Mouse (Mus musculus) thymus, postnatal 0 days (tissue): ENCODE data around the gene Dnajc12. TPM values are rescaled to one million over a fixed set of nuclear protein-coding genes. Genes with fewer than 3 reads are reported as not detected.
"Not testable (repeated sequence)": the region's sequence is repeated elsewhere in the genome, so short reads cannot be mapped to it uniquely, and the experiment has no call there.

Source experiments
- DNase-seq: peaks from one replicate; pipeline ENCODE4 v3.0.0-alpha.2; 2015; ENCODE audit warnings: low spot score
- polyA plus RNA-seq: library from polyadenylated mRNA; unstranded; fragments of >200 nt; fragmentation: Nextera tagmentation; extraction: Ambion mirVana; gene quantifications from 2 replicates; pipeline ENCODE4 v1.2.1, GENCODE M21; 2015

Dnajc12 gene
- polyA plus RNA-seq, 1 experiment from 2014 or later: 11.1 TPM

DNA sequence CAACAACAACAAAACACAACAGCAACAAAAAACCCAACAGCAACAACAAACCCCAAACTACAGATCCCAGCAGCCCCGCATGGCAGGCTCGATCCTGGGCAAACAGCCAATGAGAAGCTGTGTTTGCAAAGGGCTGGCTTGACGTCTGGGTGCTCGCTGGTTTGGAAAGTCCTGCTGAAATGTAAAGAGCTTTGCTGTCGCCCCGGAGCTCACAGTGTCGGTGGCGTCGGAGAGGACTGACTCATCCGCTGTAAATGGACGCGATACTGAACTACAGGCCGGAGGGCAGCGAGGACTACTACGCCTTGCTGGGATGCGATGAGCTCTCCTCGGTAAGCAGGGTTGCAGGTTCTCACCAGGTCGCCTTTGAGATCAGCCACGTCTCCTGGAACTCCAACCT lies 4.2 kb downstream of the Dnajc12 start:
- DNase-seq: peak; percentile 79

DNA sequence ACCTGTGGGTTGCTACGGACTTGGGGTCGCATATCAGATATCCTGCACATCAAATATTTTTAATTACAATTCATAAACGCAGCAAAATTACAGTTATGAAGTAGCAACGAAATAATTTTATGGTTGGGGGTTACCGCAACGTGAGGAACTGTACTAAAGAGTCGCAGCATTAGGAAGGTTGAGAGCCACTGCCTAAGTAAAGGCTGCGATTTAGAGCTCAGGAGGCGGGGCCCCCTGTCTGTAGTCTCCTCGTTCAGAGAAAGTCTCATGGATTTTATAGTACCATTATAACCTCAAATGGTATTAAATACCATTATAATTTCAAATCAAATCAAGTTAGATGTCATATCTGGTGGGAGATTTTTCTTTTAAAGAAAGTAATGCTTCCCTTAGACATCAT lies 4.7 kb downstream of the Dnajc12 start:
- DNase-seq: peak; percentile 25

DNA sequence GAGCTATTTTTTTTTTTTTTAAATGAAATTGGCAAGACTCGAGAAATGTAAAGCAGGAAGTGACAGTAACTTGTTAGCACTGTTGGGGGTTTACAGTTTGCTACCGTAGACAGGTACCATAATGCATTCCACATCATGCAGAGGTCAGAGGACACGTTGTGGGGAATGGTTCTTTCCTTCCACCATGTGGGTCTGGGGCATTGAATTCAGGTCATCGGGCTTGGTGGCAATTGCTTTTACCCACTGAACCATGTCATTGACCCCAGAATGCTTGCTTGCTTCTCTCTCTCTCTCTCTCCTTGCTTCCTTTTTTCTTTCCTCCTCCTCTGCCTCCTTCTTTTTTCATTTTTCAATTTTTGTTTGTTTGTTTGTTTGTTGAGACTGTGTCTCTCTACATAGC lies 6.7 kb downstream of the Dnajc12 start:
- no peak for DNase-seq

DNA sequence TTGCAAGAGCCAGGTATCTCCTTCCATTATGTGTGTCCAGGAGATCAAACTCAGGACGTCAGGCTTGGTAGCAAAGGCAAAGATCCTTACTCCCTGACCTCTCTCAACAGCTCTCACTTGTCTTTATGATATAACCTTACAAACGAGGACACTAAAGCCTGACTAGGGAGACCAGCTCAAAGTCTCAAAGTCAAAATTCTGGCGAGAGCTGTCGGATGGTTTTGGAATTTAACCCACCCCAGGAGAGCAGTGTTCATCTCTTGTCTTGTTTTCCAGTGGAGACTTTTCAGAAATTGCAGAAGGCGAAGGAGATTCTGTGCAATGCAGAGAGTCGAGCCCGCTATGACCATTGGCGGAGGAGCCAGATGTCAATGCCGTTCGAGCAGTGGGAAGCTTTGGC lies 14.7 kb downstream of the Dnajc12 start:
- no peak for DNase-seq

DNA sequence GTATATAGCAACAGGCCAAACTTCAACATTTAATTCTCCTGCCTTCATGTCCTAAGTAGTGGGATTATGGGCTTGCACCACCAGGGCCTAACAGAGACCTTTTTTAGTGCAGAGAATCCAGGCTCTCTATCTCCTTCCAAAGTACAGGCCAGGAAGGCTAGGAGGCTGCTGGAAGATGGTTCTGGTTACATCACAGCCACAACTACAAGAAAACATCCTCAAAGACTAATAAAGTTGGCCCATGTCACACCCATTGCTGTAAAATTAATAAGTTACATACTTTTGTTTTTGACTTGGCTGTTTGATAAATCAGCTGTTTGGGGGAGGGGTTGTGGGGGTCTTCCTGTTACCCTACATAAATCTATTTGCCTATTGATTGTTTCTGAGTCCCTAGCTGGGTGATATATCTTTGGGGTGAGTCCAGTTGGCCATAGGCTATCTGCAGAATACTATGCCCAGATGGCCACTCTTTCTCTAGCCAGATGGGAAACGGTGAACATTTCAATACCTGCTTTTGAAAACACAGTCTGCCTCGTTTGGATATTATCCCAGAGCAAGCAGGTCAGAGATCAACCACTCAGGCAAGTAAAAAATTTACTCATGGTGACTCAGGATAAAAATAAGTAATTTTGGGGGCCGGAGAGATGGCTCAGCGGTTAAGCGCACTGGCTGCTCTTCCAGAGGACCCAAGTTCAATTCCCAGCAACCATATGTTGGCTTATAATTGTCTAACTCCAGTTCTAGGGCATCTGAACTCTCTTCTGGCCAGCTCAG lies 20.7 kb downstream of the Dnajc12 start:
- DNase-seq: no peak

DNA sequence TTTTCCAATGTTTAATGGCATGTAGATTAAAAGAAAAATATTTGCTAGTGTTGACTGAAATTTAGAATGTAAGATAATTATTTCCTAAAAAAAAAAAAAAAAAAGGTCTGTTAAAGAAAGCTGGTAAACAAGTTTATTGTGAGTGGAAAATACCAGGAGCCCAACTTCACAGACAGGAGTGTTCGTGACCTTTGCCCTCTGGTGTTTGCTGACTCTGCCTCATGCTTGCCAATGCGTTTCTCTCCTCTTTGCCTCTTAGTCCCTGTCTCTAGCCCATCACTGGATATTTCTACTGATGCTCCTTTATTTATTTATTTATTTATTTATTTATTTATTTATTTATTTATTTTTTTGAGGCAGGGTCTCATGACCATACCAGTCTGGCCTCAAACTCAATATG lies 21.4 kb downstream of the Dnajc12 start:
- no peak for DNase-seq

DNA sequence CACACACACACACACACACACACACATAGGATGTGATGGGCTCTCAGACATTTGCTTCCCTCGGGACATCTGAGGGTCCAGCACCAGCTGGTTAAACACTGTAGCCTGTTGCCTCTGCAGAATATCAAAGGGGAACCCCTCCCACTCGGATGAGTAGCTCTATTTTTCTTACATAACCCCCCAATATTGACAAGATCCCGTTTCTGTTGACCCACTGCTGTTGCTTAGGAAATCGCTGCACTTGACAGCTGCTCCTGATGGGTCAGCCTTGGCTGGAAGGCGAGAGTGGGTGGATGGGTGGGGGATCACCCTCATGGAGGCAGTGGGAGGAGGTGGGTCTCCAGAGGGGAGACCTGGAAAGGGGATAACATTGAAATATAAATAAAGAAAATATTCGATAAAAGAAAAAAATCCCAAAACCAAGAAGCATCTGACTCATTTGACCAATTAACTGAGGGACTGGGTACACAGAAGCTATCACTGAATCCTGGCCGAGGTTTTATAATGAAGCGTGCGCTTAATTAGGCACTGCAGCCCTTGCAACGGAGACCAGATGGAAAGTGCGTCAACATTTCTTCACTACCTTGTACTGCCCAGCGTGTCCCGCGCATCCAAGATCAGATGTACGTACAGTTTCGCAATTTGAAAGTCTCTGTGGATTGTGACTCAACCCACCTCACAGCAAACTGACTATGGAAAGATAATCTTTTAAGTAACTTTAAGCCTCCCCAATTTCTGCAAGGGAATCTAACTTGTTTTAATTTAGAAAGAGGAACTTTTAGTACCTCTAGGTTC lies 28.1 kb downstream of the Dnajc12 start:
- DNase-seq: no peak

DNA sequence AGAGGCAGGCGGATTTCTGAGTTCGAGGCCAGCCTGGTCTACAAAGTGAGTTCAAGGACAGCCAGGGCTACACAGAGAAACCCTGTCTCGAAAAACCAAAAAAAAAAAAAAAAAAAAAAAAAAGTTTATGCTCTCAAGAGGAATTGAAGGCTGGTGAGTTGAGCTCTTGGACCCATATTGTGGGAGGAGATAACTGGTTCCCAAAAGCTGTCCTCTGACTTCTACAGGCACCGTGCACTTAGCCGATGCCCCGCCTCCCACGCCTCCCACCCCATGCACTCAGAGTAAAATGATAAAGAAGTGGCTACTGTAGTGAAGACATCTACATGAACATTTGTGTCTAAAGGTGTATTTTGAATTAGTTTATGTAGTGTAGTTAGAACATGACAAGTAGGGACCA lies 29.4 kb downstream of the Dnajc12 start:
- not testable (repeated sequence) for DNase-seq

DNA sequence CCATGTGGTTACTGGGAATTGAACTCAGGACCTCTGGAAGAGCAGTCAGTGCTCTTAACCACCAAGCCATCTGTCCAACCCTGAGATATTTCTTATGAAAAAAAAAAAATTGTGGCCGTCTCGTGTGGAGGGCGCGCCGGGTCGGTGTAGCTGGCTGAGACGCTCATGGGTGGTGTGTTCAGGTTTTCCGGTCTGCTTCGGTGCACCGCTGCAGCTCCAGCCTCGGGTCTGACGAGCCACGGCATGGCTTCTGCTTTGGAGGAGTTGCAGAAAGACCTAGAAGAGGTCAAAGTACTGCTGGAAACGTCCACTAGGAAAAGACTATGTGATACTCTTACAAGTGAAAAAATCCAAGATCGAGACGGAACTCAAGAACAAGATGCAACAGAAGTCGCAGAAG lies 30.5 kb downstream of the Dnajc12 start:
- no peak for DNase-seq

DNA sequence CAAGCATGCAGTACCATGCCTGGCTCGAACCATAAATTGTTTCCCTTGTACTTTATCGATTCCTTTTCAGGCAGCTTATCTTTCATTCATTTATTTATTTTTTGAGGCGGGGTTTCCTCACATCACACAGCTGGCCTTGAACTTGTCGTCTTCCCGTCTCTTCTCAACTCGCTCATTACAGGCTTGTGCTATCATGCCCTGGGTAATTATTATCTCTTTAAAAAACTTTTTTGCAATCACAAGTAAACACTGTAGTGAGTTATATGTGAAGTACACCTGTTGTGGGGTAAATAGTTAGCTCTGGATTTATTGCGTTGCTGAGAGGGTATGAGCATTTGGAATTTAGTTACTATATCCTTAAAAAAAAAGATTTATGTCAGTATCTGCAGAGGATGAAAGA lies 33.0 kb downstream of the Dnajc12 start:
- no peak for DNase-seq

DNA sequence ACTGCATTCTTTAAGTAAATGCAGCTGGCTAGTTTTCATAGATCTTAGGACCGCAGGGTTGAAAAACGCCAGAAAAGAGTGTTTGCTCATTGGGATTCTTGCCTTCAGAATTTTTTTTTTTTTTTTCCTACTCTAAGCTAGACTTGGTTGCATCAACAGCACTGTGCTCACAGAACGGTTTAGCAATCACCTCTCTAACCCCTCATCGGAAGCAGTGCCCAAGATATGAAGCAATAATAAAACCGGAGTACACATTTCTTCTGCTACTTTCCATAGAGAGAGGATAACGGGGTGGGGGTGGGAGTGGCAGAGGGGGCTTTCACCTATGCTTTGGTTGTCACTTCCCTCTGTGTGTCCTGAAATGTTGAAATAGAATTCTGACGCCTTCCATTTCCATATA lies 33.6 kb downstream of the Dnajc12 start:
- DNase-seq: no peak

DNA sequence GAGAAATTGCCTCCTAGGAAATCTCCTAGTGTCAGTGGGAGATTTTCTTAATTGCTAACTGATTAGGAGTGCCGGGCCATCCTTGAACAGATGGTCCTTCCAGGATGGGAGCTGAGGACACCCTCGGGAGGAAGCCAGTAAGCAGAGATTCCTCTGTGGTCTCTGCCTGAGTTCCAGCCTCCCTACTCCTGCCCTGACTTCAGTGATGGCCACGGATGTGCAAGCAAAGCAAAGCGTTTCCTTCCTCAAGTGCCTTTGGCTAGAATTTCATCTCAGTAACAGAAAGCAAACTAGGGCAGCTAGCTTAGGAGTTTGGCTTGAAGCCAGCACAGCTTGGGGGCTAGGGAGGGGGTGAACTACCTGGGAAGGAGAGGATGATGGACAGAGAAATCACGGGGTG lies 34.8 kb downstream of the Dnajc12 start:
- DNase-seq: no peak

DNA sequence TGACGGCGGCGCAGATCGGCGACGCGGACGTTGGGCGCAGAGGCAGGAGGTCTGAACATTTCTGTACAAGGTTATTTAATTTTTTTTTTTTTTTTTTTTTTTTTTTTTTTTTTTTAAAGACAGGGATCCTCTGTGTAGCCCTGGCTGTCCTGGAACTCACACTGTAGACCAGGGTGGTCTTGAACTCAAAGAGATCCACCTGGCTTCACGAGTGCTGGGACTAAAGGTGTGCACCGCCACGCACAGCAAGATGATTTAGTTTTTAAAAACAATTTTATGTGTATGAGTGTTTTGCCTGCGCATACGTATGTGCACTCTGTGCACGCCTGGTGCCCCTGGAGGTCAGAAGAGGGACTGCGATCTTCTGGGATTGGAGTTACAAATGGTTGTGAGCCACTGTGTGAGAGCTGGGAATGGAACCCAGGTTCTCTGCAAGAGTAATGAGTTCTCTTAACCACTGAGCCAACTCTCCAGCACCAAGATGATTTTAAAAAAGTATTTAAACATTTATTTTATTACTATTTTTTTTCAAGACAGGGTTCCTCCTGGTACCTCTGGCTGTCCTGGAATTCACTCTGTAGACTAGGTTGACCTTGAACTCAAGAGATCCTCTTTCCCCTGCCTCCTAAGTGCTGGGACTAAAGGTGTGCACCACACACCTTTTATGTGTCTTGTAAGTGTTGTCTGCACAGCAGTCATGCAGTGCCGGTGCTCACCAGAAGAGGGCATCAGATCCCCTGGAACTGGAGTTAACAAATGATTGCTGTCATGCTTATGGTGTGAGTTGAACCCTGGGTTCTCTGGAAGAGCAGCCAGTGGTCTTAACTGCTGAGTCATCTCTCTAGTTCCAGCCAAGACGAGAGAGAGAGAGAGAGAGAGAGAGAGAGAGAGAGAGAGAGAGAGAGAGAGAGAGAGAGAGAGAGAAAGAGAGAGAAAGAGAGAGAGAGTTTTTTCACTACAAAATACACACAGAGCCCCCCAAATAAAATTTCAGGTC lies 39.8 kb downstream of the Dnajc12 start, which contains the start of gene Gm7075:
Gm7075 (minus strand) TSS at position 51 of the 997 bp plus-strand sequence.
- DNase-seq: peak; percentile 55

DNA sequence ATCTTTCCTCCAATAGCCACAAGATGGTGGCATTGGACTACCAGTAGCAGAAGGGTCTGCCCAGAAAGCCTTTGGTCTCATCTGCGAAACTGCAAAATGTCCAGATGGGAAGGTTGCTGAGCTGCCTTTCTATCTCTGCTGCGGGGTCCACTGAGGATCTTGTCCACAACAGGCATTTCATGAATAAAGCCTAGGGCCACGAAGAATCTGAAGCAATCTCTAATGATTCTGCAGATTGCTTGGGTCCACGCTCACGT lies 40.4 kb downstream of the Dnajc12 start:
- no peak for DNase-seq

DNA sequence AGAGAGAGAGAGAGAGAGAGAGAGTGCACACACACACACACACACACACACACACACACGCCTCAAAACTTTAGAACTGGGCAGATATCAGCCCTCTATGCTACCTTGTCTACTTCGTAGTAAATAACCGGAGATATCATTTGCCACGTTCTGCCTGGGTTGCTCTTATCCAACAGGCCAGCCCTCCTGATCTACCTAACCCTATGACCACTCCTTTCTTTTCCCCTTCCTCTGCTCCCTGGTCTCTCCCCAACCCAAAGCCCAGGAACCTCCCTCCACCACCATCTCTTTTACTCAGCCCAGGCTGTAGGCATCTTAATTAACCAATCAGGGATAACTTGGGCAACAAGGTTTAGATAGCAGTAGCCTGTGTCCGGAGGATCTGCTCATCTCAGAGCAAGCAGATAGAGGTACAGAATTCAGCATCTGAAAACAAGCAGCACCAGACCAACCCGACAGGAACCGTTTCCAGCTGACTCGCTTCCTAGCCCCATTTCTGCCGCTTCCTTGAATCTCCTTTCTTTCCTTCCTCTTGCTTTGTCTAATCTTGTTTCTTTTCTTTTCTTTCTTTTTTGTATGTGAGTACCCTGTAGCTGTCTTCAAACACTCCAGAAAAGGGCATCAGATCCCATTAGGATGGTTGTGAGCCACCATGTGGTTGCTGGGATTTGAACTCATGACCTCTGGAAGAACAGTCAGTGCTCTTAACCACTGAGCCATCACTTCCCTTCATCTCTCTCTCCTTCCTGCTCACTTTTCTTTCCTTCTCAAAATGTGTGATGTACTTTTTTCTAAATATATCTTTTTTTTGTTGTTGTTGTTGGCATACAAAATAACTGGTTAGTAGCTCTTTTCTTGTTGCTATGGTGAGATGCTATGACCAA lies 41.6 kb downstream of the Dnajc12 start:
- no peak for DNase-seq

DNA sequence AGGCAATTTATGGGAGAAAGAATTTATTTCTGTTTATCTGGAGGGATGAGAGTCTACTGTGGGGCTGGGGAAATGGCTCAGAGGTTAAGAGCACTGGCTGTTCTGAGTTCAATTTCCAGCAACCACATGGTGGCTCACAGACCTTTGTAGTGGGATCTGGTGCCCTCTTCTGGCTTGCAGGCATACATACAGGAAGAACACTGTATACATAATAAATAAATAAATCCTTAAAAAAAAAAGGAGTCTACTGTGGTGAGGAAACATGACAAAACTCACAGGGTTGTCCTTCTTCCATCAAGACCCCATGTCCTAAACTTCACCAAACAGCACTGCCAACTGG lies 42.2 kb downstream of the Dnajc12 start:
- peak; percentile 62 for DNase-seq

DNA sequence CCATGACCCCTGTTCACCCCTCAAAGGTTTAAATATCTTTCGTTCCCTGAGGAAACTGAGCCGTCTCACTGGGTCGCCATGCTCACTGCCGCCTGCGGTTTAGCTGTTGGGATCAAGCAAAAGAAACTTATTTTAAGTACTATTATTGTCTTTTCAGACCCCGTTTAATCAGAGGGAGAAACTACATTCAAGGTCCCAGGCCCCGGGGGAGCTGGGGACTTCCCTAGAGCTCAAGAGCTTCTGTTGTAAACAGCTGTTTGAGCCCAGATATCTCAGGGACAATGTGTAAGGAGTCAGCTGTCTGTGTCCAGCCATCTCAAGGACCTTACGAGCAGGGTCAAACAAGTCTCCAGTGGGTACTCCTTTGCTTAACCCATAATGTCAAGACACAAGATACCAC lies 44.9 kb downstream of the Dnajc12 start:
- DNase-seq: no peak

DNA sequence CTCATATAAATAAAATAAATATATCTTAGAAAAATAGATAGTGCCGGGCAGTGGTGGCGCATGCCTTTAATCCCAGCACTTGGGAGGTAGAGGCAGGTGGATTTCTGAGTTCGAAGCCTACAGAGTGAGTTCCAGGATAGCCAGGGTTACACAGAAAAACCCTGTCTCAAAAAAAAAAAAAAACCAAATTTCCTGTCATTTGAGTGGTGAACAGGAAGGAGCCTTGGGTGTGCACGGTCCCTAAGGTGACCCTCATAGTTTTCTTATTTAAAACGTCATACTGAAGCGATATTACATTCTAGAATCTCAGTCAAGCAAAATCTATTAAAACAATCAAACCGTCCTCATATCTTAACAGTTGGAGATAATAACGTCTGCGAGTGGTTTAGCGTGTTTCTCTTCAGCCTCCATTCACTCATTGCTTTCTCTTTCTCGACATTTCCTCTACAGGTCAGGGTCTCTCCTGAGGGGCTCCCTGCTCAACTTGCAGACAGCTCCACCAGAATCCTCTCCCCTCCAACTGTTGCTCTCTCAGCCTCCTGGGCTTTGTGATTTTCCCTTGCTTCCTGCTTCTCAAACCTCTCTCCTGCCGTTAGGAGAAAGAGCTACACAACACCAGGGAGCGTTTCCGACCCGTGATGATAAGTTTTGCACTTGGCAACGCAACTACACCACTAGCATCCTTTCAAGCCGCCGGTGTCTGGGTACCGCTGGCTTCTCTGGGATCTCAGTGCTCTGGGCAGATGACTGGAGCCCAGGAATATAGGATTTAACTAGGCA lies 46.2 kb downstream of the Dnajc12 start:
- peak; percentile 65 for DNase-seq

DNA sequence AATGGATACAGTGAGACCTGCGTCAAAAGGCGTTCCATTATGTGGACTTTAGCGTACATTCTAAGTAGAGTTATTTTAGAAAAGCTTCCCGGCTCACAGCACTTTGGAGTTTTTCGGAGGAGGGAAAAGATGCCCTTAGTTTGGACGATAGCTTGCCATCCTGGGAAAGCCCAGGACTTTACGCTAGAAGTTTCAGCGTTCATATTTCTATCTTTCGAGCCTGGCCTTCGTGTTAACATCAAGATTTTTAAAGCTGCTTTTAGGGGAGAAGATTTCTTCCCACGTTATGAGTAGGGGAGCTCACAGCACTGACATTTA lies 46.7 kb downstream of the Dnajc12 start:
- DNase-seq: no peak

DNA sequence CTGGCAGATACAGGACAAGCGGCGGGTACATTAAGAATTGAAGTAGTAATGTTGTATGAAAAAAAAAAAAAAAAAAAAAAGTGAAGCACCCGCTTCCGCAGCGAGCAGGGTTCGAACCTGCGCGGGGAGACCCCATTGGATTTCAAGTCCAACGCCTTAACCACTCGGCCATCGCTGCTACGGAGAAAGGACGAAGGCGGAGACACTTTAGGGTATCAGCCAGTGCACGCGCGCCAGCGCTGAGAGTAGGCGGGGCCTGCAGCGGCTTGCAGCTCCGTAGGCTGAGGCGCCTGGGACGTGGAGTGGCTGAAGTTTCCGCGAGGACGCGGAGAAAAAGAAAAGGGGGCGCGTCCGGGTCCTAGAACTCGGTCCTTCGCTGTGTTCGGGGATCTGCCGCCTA lies 47.1 kb downstream of the Dnajc12 start:
- peak; percentile 99 for DNase-seq
